Mouse (Mus musculus) kidney, postnatal 0 days (tissue): ENCODE data around the gene Frg2f1. TPM values are rescaled to one million over a fixed set of nuclear protein-coding genes. Genes with fewer than 3 reads are reported as not detected.
A peak's percentile ranks its signal among the peaks of the same experiment; 100 is the strongest.
"Not testable (repeated sequence)": the region's sequence is repeated elsewhere in the genome, so short reads cannot be mapped to it uniquely, and the experiment has no call there.

Experiments used
- ATAC-seq: fragments of 200-750 bp; cut with Nextera tagmentation; replicated peaks from 2 replicates; pipeline ENCODE4 v1.8.0; 2017; ENCODE audit warnings: low read depth, moderate number of reproducible peaks, moderate TSS enrichment, moderate library complexity; ENCODE audit not compliant: low FRiP score
- DNase-seq: peaks from one replicate; pipeline ENCODE4 v3.0.0-alpha.2; 2016; ENCODE audit warnings: low spot score
- H3K27ac ChIP-seq: fragments of 300-500 bp; sonication (generic); 2 replicates; pipeline ENCODE4 v1.5.1; 2014; ENCODE audit warnings: mild to moderate bottlenecking
- H3K27me3 ChIP-seq: fragments of 300-500 bp; sonication (generic); 2 replicates; pipeline ENCODE4 v1.6.1; 2014; ENCODE audit warnings: low read length, mixed read lengths; ENCODE audit not compliant: insufficient read depth
- H3K36me3 ChIP-seq: fragments of 300-500 bp; sonication (generic); 2 replicates; pipeline ENCODE4 v1.6.1; 2014; ENCODE audit warnings: low read length, mixed read lengths; ENCODE audit not compliant: insufficient read depth
- H3K4me1 ChIP-seq: fragments of 300-500 bp; sonication (generic); replicated peaks from 2 replicates; pipeline ENCODE4 v1.6.1; 2014; ENCODE audit warnings: antibody characterized with exemption, low read length, mixed read lengths; ENCODE audit not compliant: insufficient read depth
- H3K4me2 ChIP-seq: fragments of 300-500 bp; sonication (generic); 2 replicates; pipeline ENCODE4 v1.6.1; 2014; ENCODE audit warnings: mild to moderate bottlenecking, low read length, moderate library complexity, mixed read lengths
- H3K4me3 ChIP-seq: fragments of 300-500 bp; sonication (generic); replicated peaks from 2 replicates; pipeline ENCODE4 v1.5.1; 2014; ENCODE audit warnings: low read depth, low read length
- H3K9ac ChIP-seq: fragments of 300-500 bp; sonication (generic); 2 replicates; pipeline ENCODE4 v1.6.1; 2014; ENCODE audit warnings: low read depth, low read length
- H3K9me3 ChIP-seq: fragments of 300-500 bp; sonication (generic); replicated peaks from 2 replicates; pipeline ENCODE4 v1.6.1; 2016; ENCODE audit warnings: low read length, inconsistent platforms, mixed read lengths
- CTCF ChIP-seq: IDR thresholded peaks from 2 replicates; pipeline ENCODE4 v1.5.1; 2016; ENCODE audit warnings: antibody characterized with exemption, low read depth, mild to moderate bottlenecking, moderate library complexity
- WGBS: fragments of 180-500 bp; shearing (Covaris S2); extraction: QIAGEN DNeasy Blood & Tissue Kit; methylation state at CpG from one replicate; pipeline ENCODE4 v1.1.7; 2014; 5-methylcytosine and 5-hydroxymethylcytosine counted together
- polyA plus RNA-seq: library from polyadenylated mRNA; unstranded; fragments of >200 nt; fragmentation: Nextera tagmentation; extraction: Ambion mirVana; gene quantifications from 2 replicates; pipeline ENCODE4 v1.2.1, GENCODE M21; 2015

Frg2f1 gene
- polyA plus RNA-seq, 1 experiment from 2014 or later: 6.3 TPM

DNA sequence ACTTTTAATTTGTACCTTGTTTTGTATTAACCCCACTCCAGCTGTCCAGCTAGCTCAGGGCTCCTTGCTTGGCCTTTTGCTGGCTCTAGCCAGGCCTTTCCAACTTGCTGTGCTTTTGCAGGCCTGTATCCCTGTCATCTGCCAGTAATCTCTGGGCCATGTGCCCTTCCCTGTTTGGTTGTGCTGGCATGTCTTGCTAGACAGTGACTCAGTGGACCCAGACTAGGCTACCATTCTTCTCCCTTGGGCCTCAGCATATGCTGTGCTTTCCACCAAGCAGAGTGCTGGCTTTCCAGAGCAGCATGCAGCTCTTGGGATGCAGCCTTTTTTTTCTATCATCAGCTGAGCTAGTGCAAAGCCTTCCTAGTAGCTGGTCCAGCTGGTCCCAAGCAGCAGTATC, 23.8 kb upstream of the Frg2f1 start:
- no peak for TF ChIP-seq CTCF
- DNase-seq (no peak), ATAC-seq (no peak)
- H3K9me3 ChIP-seq: no peaks in the 10 kb centered on the region
- H3K36me3 ChIP-seq: 0 out of 2 replicates have a peak, but pooled peaks cover 5% of the 10 kb centered on the region
- H3K4me3 ChIP-seq: no peak overlapping the region
- H3K4me2 ChIP-seq: no peak overlapping the region
- no peaks in the 10 kb centered on the region for H3K4me1 ChIP-seq
- H3K9ac ChIP-seq: no peak overlapping the region
- H3K27me3 ChIP-seq: no peaks in the 10 kb centered on the region
- H3K27ac ChIP-seq: no peak overlapping the region

DNA sequence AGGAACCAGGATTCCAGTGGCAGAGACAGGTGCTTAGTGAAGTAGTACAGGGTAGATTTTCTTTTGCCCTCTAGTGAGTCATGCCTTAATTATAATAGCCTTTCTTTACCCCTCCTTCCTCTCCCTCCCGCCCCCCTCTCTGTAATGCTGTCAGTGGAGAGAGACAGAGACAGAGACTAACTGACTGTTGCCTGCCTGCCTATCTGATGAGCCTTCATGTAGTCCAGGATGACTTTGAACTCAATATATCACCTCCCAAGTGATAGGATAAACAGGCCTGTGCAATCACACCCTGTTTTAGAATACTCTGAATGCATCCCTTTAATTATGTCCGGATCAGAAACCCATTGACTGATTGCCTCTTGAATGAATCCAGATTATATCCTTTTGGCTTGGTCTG, 16.1 kb upstream of the Frg2f1 start:
- Histone ChIP-seq H3K27me3 (no peaks in the 10 kb centered on the region), H3K4me2 (no peak overlapping the region), H3K4me3 (no peak overlapping the region), H3K9me3 (no peaks in the 10 kb centered on the region), H3K36me3 (no peaks in the 10 kb centered on the region), H3K27ac (no peak overlapping the region), H3K4me1 (0 out of 2 replicates have a peak, but pooled peaks cover 3% of the 10 kb centered on the region), H3K9ac (no peak overlapping the region)
- DNase-seq: peak; percentile 49
- WGBS: 46% methylated on average over 2 of the region's 2 CpGs
- no peak for ATAC-seq
- TF ChIP-seq CTCF: no peak

DNA sequence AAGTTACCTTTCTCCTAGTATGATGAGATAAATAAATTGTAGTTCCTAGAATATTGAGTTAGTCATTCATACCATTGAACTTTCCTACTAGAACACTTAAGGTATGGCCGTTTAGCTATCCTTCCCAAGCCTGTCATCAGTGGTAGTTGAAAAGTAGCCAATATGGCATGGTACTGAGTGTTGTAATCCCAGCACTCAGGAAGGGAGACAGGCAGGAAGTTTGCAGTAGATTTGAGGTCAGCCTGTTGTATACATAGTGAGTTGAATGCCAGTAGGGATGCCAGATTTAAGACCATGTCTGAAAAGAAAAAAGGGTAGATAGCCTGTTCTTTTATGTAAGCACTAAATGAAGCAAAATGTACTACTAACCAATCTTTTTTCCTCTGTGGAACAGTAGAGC, 11.5 kb upstream of the Frg2f1 start:
- Histone ChIP-seq H3K27ac (no peak overlapping the region), H3K4me2 (no peak overlapping the region), H3K9ac (no peak overlapping the region), H3K27me3 (no peaks in the 10 kb centered on the region), H3K4me1 (0 out of 2 replicates have a peak, but pooled peaks cover 3% of the 10 kb centered on the region), H3K4me3 (no peak overlapping the region), H3K9me3 (no peaks in the 10 kb centered on the region), H3K36me3 (no peaks in the 10 kb centered on the region)
- DNase-seq: no peak
- no peak for TF ChIP-seq CTCF
- WGBS: 47% methylated on average over 1 of the region's 1 CpGs
- ATAC-seq: no peak

DNA sequence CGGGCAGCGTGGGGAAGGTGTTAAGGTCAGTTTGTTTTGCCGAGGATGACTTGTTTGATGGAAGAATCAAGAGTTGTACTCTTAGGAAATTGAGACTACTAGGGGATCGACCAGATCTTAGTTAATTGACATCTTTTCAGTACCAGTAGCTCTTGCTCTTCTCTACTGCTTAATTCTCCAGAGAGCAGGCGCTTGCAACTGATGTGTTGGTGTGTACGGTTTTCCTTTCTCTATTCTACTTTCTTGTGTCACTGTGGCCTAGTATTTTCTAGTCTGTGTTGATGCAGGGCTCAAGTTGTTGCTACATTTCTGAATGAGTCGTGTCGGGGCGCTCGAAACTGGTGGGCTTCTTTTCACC, 1.2 kb upstream of the Frg2f1 start:
- DNase-seq: no peak

DNA sequence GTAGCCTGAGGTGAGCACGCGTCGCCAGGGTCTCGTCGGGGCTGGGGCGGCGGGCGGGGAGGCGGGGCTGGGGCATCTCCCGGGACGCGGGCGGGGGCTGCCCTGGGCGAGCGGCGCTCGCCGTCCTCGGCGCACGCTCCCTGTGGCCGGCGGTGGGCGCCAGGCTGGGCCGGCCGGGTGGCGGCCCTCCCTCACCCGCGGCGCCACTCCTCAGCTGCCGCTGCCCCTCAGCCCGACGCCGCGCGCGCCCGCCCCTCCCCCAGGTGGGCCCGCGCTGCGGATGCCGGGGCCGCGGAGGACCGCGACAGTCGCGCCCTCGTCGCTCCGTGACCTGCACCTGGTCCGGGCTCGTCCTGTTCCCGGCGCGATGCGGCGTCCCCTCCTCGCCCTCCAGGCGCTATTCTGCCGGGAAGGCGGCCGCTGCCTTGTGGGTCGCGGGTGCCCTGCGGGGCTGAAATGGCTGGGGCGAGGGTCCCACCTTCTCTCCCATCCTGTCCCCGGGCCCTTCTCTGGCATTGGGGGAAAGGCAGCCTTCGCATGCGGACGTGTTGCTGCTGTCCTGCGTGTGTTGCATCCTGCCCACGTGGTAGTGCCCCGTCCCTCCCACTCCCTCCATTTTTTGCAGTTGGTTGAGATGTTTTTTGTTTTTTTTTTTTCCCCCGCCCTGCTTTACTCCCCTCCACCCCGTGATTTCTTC, 655 bp upstream of the Frg2f1 start:
- H3K27me3 ChIP-seq: no peaks in the 10 kb centered on the region
- no peaks in the 10 kb centered on the region for H3K9me3 ChIP-seq
- peak overlapping the region; percentile 98 for H3K9ac ChIP-seq
- 0 out of 2 replicates have a peak, but pooled peaks cover 9% of the 10 kb centered on the region for H3K4me1 ChIP-seq
- DNase-seq (peak; percentile 71), ATAC-seq (peak; percentile 74)
- WGBS: under 1% methylated on average over 48 of the region's 76 CpGs
- H3K36me3 ChIP-seq: no peaks in the 10 kb centered on the region
- H3K27ac ChIP-seq: peak overlapping the region; percentile 99
- H3K4me3 ChIP-seq: peak overlapping the region; percentile 97
- peak overlapping the region; percentile 87 for H3K4me2 ChIP-seq
- TF ChIP-seq CTCF: no peak

More for the DNA sequence above, 1.2 kb upstream of the Frg2f1 start:
- TF ChIP-seq CTCF: no peak
- Histone ChIP-seq H3K4me3 (peak overlapping the region; percentile 97), H3K4me1 (0 out of 2 replicates have a peak, but pooled peaks cover 9% of the 10 kb centered on the region), H3K9ac (peak overlapping the region; percentile 98), H3K4me2 (peak overlapping the region; percentile 87), H3K36me3 (no peaks in the 10 kb centered on the region), H3K9me3 (no peaks in the 10 kb centered on the region), H3K27ac (peak overlapping the region; percentile 99), H3K27me3 (no peaks in the 10 kb centered on the region)
- 4% methylated on average over 10 of the region's 10 CpGs for WGBS
- no peak for ATAC-seq

DNA sequence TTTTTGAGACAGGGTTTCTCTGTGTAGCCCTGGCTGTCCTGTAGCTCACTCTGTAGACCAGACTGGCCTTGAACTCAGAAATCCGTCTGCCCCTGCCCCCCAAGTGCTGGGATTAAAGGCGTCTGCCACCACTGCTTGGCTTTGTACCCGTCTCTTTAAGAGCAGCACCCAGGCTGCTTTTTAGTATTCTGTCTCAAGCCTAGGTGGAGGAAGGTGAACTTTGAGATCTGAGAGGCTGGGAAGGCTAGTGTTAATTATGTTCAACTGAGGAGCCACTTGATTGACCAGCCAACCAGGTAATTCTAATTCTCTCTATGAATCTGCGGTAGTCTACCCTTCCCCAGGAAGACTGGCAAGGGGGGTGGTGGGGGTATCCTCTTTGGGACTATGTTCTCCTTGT, 1.9 kb downstream of the Frg2f1 start:
- no peak for TF ChIP-seq CTCF
- Histone ChIP-seq H3K36me3 (no peaks in the 10 kb centered on the region), H3K4me3 (no peak overlapping the region), H3K9me3 (no peaks in the 10 kb centered on the region), H3K4me2 (no peak overlapping the region), H3K27ac (no peak overlapping the region), H3K9ac (no peak overlapping the region), H3K27me3 (no peaks in the 10 kb centered on the region), H3K4me1 (0 out of 2 replicates have a peak, but pooled peaks cover 9% of the 10 kb centered on the region)
- 65% methylated on average over 4 of the region's 4 CpGs for WGBS
- ATAC-seq (no peak), DNase-seq (no peak)

DNA sequence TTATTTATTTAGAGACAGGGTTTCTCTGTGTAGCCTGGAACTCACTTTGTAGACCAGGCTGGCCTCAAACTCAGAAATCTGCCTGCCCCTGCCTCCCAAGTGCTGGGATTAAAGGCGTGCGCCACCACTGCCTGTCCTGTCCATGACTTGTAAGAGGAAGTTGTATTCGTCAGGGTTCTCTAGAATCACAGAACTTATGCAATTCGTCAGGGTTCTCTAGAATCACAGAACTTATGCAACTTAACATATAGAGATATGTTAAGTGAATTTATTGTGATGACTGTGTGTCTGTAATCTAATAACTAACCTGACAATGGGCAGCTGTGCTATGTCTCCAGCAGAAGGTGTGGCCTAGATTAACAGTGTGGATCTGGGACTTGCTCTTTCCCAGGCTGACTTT, 2.7 kb downstream of the Frg2f1 start, which contains the start of gene Foxj3:
Gene Foxj3, plus strand, starts transcription at position 390 of the 400 bp plus-strand sequence.
- H3K9me3 ChIP-seq, ATAC-seq, H3K4me2 ChIP-seq, H3K4me1 ChIP-seq, DNase-seq, H3K4me3 ChIP-seq, H3K9ac ChIP-seq, H3K27ac ChIP-seq, H3K27me3 ChIP-seq, H3K36me3 ChIP-seq: not testable (repeated sequence)
- 89% methylated on average over 4 of the region's 4 CpGs for WGBS
